Mouse (Mus musculus) frontal cortex, postnatal 14 days (tissue): ENCODE results near the gene Mllt6.

Source experiments
- DNase-seq, 2 experiments: peaks; one replicate each; pipeline ENCODE4 v3.0.0; 2022; ENCODE audit warnings: low spot score in 2 of 2

Gene Mllt6

DNA sequence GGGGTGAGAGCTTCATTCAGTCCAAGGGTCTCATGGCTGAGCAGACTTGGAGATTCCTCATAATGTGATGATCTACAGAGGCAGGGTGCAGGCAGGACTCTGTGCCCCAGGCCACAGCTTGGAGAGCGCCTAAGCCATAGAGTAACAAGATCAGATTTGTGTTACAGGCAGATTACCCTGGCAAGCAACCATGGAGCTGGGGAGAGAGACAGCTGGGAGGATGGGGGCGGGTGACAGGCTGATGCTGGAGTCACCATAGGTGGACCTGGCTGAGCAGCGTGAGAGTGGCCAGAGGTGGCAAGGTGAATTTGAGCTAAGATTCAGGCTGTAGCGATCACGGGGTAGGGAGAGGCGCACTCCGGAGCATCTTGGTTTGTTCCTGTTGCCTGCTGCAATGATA, 4.9 kb downstream of the Mllt6 start:
- no peak for DNase-seq

DNA sequence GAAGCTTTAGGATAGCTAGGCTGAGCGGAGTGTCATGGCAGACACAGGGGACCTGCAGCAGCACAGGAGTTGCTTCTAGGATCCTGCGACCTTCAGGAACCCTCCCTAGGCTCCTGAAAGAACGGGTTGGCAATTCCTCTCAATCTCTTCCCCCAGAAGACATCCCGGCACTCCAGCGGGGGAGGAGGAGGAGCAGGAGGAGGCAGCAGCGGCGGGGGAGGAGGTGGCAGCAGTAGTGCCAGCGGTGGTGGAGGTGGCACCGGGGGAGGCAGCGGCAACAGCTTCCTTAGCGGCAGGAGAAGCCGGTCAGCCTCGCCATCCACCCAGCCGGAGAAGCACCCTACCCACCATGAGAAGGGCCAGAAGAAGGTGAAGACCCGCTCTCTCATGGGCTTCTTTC, 6.1 kb downstream of the Mllt6 start:
- DNase-seq, result no peak

DNA sequence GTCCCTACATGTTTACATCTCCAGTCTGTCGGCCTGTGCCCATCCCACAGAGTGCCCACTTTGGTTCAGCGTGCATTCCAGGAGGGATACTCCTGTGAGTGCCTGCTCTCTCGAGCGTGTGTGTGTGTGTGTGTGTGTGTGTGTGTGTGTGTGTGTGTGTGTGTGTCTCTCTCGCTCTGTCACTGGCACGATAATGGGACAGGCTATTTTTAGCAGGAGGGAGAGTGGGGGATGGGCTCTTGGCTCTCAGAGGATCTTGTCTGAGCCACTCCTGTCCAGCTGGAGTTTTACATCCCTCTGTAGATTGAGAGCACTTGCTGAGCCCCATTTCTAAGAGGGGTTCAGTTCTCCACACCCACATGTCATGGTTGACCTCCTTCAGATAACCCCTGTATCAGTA, 6.6 kb downstream of the Mllt6 start:
- no peak for DNase-seq

DNA sequence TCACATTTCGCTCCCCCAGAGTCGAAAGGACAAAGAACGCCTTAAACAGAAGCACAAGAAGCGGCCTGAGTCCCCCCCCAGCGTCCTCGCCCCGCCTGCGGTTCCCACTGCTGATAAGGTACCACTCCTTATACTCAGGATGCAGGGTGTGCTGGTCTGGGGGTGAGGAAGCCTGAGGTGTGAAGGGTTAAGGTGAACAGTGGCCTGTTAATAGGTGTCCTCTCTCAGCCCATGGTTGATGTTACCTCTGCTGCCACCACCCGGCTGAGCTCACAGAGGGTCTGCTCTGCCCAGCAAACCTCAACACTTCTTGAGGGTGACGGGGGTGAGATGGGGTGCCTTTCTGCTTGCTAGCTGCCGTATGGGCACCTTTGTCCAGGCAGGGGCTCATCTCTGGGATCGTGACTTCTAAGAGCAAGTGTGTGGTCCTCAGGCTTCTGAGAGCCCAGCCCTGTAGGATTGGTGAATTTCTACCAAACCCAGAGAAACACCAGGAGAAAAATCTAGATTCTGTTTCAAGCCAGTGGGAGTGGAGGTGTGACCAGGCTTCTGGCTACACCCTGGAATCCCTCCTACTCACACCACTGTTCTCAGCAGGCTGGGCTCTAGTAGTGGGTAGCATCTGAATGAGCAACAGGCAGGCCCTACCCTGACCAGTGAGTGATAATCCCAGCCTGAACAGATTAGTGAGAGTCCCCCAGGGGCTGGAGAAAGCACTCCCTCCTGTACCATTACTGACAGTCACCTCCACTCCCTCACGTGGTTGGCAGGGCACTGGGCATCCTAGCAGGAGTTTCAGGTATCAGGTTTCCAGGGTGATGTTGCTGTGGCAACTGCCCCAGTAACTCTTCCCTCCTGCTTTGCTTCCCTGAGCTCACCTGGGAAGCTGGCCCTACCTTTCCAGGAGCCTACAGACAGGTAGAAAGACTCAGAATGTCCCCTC, 7.3 kb downstream of the Mllt6 start:
- DNase-seq, result no peak

DNA sequence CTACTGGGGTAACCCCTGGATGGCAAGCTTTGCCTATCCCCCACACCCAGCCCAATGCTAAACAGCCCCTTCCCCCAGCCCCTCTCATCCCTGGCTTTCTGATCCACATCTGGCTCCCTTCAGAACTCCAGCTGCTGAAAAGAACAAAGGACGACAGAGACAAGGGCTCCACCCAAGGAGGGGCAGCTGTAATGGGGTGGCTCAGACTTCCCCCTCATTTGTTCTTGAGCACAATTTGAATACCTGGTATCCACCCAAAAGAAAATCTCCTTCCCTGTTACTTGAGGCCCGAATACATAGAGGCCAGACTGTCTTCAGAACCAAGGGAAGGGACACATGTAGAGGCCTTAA, 7.9 kb downstream of the Mllt6 start:
- DNase-seq, result no peak

DNA sequence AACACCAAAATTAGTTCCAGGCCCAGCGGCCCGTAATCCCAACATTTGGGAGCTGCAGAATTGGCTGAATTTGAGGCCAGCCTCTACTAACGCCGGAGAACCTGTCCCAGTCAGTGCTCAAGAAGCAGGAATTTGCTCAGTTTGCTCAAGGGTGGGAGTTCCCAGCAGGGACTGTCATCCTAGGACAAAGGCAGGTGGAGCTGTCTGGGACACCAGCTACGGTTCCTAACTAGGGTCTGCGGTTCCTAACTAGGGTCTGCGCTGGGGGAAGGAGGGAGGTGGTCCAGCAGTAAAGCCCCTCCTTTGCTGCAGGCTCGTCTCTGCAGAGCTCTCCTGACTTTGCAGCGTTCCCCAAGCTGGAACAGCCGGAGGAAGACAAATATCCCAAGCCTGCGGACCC, 9.9 kb downstream of the Mllt6 start:
- DNase-seq, result no peak

DNA sequence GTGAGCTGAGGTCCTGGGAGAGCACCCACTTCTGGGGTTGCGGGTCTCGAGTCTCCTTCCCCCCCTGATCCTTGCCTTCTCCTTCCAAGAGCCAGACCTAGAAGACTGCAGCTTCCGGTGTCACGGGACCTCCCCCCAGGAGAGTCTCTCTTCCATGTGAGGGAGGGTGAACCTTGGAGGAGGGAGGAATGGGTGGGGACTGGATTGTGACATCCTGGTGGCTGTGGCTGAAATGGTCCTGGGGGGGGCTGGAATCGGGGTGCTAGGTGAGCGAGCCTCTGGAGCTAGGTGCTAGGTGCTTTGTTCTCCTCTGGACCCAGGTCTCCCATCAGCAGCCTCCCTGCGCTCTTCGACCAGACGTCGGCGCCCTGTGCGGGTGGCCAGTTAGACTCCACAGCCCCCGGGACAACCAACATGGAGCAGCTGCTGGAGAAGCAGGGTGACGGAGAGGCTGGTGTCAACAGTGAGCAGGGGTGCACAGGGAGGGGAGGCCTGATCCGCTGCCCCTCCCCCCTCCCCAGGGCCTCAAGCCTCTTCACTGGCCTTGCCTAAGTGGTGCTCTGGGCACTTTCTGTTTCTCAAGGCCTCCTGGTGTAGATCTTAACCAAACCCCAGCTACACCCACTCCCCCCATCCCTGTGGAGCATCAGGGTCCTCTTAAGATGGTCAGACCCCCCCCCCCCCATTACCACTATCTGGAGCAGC, 13.0 kb downstream of the Mllt6 start:
- no peak for DNase-seq

DNA sequence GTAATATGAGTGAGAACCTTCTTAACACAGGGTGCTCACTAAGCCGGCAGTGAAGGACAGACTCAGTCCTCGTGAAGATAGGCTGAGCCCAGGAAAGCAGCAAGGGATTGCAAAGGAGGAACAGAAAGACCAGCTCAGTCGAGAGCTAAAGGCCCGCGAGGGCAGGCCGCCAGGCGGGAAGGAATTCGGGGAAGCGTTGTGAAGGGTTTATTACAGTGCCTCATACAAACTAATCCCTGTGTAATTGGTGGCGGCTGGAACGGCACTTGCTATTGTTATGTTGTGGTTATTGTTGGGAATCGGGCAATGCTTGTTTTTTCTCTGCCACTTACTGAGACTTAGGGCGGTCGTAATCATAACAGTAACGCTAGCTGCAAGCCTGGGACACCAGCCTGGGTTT, 14.2 kb downstream of the Mllt6 start:
- no peak for DNase-seq

DNA sequence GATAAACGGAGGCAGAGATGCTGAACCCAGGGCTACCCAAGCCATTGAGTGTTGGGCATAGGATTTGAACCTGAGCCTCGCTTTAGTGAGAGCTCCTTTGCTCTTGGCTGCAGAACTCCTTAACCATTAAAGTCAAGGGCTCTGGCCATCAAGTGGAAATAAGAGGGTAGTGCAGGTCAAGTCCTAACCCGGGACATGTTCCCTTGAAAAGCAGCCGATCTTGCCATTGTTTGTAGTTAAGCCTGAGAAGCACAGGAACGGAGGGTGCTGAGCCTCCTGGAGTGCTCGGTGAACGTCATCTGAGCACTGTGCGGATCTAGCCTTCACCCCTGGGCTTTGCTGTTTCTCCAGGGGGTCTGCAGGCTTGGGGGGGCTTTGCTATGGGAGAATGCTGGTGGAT, 14.6 kb downstream of the Mllt6 start:
- no peak for DNase-seq

DNA sequence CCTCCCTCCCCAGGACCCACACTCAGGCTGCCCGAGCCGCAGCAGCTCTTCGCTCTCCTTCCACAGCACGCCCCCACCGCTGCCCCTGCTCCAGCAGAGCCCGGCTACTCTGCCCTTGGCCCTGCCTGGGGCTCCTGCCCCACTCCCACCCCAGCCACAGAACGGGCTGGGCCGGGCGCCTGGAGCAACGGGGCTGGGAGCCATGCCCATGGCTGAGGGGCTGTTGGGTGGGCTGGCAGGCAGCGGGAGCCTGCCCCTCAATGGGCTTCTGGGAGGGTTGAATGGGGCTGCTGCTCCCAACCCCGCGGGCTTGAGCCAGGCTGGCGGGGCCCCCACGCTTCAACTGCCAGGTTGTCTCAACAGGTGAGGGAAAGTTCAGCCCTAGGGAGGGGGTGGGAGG, 15.1 kb downstream of the Mllt6 start:
- no peak for DNase-seq

DNA sequence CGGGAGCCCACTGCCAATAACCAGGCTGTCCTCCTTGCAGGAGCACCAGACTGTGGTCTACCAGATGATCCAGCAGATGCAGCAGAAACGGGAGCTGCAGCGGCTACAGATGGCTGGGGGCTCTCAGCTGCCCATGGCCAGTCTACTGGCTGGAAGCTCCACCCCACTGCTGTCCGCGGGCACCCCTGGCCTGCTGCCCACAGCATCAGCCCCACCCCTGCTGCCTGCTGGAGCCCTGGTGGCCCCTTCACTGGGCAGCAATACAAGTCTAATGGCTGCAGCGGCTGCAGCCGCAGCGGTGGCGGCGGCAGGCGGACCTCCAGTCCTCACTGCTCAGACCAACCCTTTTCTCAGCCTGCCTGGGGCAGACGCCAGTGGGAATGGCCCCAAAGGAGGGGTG, 17.2 kb downstream of the Mllt6 start:
- DNase-seq, result no peak

DNA sequence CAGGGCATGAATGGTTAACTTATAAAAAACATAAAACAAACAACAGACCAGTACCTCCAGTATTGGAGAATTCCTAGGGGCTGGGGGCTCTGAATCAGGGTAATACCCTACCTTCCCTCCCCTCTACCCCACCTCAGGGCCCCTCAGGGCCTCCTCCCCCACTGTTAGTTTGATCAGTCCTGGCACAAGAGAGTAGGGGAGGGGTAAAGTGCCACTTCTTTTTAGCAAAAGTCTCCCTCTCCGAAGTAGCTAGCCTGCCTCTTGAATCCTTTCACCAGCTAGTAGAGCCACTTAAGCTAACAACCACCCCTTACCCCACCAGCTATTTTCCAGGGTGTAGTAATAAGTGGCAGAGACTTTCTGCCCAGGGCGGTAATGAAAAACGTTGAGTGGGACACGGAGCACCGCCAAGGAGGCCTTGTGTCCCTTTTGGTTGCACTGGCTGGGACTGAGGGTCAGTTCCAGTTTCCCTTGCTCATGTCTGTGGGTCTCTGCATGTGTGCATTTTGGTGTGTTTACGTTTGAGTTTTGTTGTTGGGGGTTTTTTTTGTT, 19.4 kb downstream of the Mllt6 start:
- no peak for DNase-seq

DNA sequence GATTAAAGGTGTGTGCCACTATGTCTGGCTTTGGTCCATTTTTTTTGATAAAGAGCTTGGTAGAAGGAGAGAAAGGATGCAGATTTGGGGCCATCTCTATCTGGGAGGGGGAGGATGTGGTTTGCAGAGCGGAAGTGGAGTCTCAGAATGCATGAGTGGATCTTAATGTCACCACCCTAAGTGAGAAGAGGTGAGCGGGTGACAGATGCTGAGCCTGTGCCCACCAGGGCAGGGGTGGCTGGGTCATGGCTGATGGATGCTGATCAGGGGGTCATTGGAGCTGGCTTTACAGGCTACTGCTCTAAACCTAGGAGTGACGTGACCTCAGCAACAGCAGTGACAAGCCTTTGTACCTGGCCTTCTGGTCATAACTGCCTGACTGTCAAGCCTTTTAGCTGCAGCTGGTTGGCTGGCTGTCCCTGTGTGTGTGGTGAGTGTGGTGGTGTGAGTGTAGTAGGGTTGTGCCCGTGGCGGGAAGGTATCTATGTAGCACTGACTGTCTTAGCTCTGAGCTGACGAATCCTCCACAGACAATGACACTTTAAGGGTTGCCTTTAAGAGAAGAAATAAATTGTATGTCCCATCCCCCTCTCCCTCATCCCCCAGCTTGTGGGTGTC, 21.0 kb downstream of the Mllt6 start:
- DNase-seq, result no peak

DNA sequence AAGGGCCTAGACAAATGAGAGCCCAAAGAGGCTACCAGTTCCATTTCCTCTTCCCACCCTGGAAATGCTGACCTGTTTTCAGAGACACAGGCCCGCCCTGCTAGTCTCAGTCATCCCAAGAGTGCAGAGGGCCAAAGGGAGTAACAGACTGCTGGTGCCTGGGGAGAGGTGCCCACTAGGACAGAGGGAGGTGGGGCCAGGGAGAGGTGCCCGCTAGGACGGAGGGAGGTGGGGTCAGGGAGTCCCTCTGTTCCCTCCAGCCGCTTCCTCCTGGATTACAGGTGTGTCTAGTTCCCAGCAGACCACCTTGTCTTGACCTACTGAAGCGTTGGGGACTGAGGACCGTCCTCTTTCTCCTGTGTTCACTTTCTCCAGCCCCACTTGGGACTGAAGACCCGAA, 21.6 kb downstream of the Mllt6 start:
- no peak for DNase-seq

DNA sequence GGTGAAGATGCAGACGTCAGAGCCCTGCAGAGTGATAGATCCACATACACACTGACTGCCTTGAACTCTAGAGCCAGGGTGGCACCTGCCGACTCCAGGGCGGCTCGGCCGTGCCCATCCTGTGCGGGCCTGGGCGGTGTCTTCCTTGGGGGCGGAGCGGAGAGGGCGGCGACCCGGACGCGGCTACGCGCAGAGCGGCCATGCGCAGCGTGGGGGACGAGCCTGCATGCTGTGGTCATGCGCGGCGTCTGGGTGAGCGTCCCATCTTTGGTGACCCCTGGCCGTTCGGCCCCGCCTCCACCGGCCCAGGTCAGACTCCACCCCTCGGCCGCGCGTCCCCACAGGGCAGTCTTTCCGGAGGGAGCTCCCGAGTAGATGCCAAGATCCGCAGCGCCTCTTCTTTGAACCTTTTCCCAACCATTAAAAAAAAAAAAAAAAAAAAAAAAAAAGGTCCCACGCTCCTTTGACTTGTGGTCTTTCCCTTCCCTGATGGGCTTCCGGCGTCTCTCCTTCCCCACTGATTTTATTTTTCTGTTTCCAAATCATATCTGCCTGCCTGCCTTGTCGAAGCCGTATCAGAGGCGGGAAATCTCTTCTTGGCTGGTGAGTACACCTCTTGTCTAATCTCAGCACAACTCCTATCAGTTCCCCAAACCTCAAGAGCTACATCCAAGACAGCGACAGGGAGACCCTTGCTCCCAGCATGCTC, 22.6 kb downstream of the Mllt6 start, which contains the start of gene Cisd3:
Gene Cisd3 (plus strand): TSS at position 214 of the 709 bp plus-strand sequence.
- DNase-seq, result peak; percentile 71 to 75

DNA sequence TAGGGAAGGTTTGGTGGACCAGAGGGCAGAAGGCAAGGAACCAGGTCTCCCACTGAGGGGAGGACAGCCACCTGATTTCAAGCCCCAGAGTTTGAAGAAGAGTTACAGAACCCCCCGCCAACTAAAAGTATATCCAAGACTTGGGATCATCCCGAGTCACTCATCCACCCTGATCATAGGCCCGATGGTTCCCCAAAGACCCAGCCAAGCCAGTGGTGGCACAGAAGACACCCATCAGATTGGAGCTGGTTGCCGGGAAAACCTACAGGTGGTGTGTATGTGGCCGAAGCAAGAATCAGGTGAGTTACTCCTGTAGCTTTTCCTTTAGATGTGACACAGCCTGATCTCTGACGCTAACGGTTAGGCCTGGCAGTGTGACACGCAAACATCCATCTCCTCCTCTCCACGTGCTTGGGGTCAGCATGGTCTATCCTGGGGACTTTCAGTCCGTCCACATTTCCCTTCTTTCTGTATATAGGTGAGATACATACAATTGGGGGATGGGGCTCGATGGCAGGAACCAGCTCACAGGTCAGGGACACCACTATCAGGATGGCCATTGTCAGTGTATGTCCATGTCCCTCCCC, 23.2 kb downstream of the Mllt6 start:
- DNase-seq, result no peak

DNA sequence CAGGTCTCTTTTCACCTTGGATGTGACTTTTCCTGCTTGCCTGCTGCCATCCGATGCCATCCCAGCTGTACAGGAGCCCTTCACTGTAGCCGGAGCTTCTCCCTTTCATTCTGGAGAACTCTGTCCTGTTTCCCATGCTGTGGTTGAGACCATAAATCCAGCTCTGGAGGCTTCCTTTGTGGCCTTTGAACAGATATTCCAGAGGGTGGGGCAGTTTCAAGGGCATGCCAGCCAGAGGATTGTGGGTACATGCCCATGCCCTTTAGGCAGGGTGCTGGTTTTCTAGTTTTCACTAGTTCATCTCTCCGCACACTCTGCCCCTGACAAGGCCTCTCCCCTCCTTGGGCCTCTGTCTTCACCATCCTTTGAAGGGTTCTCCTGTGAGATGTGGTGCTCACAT, 23.8 kb downstream of the Mllt6 start:
- DNase-seq, result no peak

DNA sequence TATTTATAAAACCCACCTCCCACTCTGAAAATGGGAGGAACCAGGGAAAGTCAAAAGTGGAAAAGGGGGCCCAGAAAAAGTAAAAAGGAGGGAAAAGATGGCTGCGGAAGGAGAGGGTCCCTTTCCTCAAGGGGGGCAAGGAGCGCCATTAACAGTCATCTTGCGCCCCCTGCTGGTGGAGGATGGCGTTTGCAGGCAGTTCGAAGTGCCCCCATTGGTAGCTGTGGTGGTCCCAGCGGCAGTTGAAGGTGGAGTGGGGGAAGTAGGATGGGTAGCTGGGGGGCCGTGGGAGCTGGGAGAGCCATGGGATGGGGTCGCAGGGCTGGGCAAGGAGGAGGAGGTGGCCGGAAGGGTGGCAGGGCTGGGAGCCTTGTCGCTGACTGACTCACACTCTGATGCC, 26.6 kb downstream of the Mllt6 start:
- DNase-seq, result peak in 1 of 2 experiments; percentile 61

DNA sequence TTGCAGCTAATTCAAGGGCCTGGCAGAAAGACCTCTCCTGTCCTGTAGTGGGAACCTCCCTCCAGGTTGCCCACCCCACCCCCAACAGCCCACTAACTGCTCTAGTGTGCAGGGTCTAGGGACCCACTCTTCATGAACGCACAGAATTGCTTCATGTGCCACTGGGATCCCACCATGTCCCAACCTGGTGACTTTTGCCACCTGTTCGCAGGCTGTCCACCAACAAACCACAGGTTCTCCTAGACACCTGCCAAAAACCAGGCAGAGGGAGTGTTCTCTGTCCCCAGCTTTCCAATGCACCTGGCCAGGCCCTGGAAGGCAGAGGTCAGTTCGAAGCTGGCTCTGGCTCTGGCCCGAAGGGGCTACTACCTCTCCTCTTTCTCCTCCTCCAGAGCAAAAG, 31.2 kb downstream of the Mllt6 start:
- no peak for DNase-seq

DNA sequence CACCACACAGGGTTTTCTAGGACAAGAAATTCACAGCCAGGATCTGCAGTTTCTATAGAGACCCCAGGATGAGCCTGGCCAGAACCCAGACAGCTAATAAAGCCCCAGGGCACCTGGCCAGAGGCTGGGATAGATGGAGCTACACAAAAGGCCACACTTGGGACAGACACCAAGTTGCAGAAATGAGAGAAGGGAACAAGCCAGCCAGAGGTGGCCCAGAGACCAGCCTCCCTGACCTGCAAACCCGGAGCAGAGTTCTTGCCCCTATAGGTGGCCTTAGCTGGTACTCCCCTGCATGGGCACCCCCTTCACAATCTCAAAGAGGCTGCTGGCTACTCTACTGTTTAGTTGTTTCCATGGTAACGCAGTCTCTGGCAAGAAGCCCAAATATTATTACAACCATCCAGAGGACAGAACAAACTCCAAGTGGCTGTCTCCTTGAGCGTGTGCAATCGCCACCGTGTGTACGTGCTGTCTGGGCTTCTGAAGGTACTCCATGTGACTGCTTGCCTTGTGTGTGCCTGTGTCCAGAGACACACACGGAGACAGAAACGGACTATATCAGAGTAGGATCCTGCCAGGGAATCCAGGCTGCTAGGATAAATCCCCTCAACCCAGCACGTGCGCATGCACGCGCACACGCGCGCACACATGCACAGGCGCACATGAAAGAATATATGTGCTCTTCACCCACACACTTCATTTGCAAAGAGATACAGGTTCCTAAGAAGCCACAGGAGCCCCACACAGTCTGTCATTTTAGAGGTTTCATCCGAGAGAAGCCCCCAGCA, 31.9 kb downstream of the Mllt6 start:
- DNase-seq, result peak; percentile 55 to 66
